Mouse (Mus musculus) liver, adult 10 weeks (tissue): ENCODE data around the gene Cyb5d1. TPM values are rescaled to one million over a fixed set of nuclear protein-coding genes. Genes with fewer than 3 reads are reported as not detected.

ENCODE experiments used
- polyA plus RNA-seq: library from polyadenylated mRNA; stranded (reverse); fragments of 350-450 nt; fragmentation: Illumina TruSeq; extraction: RNeasy Lipid Tissue Mini Kit (QIAGEN cat#74804); gene quantifications from one replicate; pipeline ENCODE4 v1.2.3, GENCODE M21; 2014; ENCODE audit warnings: low read depth, low replicate concordance

The Cyb5d1 gene
- polyA plus RNA-seq, result 31.9 TPM

GRCm38 (mm10) chr11:69395235-69395633 lies at the start of gene Cyb5d1, which contains the start of gene Naa38:
Gene Cyb5d1 (minus strand): TSS chr11:69395631.
Gene Naa38 (plus strand): TSS chr11:69395487.

GRCm38 (mm10) chr11:69413221-69414181 lies 18.1 kb upstream of the Cyb5d1 start, which contains the start of gene Kdm6b:
Gene Kdm6b (minus strand): TSS chr11:69413675.

GRCm38 (mm10) chr11:69398059-69398458 lies 2.6 kb upstream of the Cyb5d1 start, which contains the start of gene Tmem88:
Gene Tmem88 (minus strand): TSS chr11:69398234.

GRCm38 (mm10) chr11:69369215-69369989 lies 26.0 kb downstream of the Cyb5d1 start, which contains the start of gene Chd3:
Gene Chd3 (minus strand): TSS chr11:69369406.

Other genes with a start within 250 kb of the Cyb5d1 start
- gene Alox12b, start 238.6 kb downstream of the Cyb5d1 start, polyA plus RNA-seq, result not detected
- not detected for gene Alox8, start 197.8 kb downstream of the Cyb5d1 start, polyA plus RNA-seq
- gene Gucy2e, start 158.6 kb downstream of the Cyb5d1 start, polyA plus RNA-seq, result not detected
- gene Cntrob, start 71.9 kb downstream of the Cyb5d1 start, polyA plus RNA-seq, result 4.0 TPM
- 52.4 TPM for gene Trappc1, start 71.7 kb downstream of the Cyb5d1 start, polyA plus RNA-seq
- gene Kcnab3, start 69.4 kb downstream of the Cyb5d1 start, polyA plus RNA-seq, result not detected
- 0.79 TPM for gene Rnf227, start 55.2 kb downstream of the Cyb5d1 start, polyA plus RNA-seq
- 19.3 TPM for gene Chd3, start 26.2 kb downstream of the Cyb5d1 start, polyA plus RNA-seq
- gene Naa38, start 144 bp downstream of the Cyb5d1 start, polyA plus RNA-seq, result 5.9 TPM
- not detected for gene Tmem88, start 2.6 kb upstream of the Cyb5d1 start, polyA plus RNA-seq
- gene Kdm6b, start 18.0 kb upstream of the Cyb5d1 start, polyA plus RNA-seq, result 1.9 TPM
- not detected for gene Dnah2, start 153.5 kb upstream of the Cyb5d1 start, polyA plus RNA-seq
- not detected for gene Efnb3, start 164.6 kb upstream of the Cyb5d1 start, polyA plus RNA-seq
- 1.1 TPM for gene Wrap53, start 184.6 kb upstream of the Cyb5d1 start, polyA plus RNA-seq
- 3.8 TPM for gene Trp53, start 184.7 kb upstream of the Cyb5d1 start, polyA plus RNA-seq
- 0.13 TPM for gene Atp1b2, start 210.3 kb upstream of the Cyb5d1 start, polyA plus RNA-seq
- not detected for gene Shbg, start 222.3 kb upstream of the Cyb5d1 start, polyA plus RNA-seq
- gene Sat2, start 226.4 kb upstream of the Cyb5d1 start, polyA plus RNA-seq, result 8.5 TPM
- gene Fxr2, start 237.4 kb upstream of the Cyb5d1 start, polyA plus RNA-seq, result 7.8 TPM